Mouse (Mus musculus) G1E (cell line): ENCODE data around the gene En1. TPM values are rescaled to one million over a fixed set of nuclear protein-coding genes. Genes with fewer than 3 reads are reported as not detected.

Experiments
- ATAC-seq: 2 replicates; pipeline ENCODE4 v1.8.0; 2016; ENCODE audit warnings: mild to moderate bottlenecking; ENCODE audit not compliant: insufficient number of reproducible peaks, poor library complexity, low FRiP score, severe bottlenecking; ENCODE audit errors: extremely low read depth
- DNase-seq: peaks from one replicate; pipeline ENCODE4 v3.0.0; 2012; ENCODE audit warnings: low spot score
- H3K27me3 ChIP-seq: 2 replicates; pipeline ENCODE4 v1.6.1; 2012; ENCODE audit warnings: mild to moderate bottlenecking, low read length, inconsistent platforms; ENCODE audit not compliant: insufficient read depth
- H3K36me3 ChIP-seq: replicated peaks from 2 replicates; pipeline ENCODE3; 2012; ENCODE audit warnings: mild to moderate bottlenecking, inconsistent platforms
- H3K4me1 ChIP-seq: 2 replicates; pipeline ENCODE4 v1.6.1; 2012; ENCODE audit warnings: low read depth, low read length, inconsistent platforms, mixed read lengths; ENCODE audit not compliant: insufficient read depth
- H3K4me3 ChIP-seq: 2 replicates; pipeline ENCODE4 v1.5.1; 2012; ENCODE audit warnings: low read depth, mild to moderate bottlenecking, inconsistent platforms, low read length, moderate library complexity, mixed read lengths
- H3K9me3 ChIP-seq: replicated peaks from 2 replicates; pipeline ENCODE4 v1.6.1; 2012; ENCODE audit warnings: inconsistent platforms
- CTCF ChIP-seq: IDR thresholded peaks from 2 replicates; pipeline ENCODE4 v1.5.1; 2012; ENCODE audit warnings: low read depth, low read length, inconsistent platforms, mixed read lengths
- GATA1 ChIP-seq: IDR thresholded peaks from 2 replicates; pipeline ENCODE4 v1.6.1; 2012; ENCODE audit warnings: borderline replicate concordance, low read length, inconsistent platforms, mixed read lengths
- GATA2 ChIP-seq: IDR thresholded peaks from 2 replicates; pipeline ENCODE4 v1.6.1; 2012; ENCODE audit warnings: low read depth, low read length, inconsistent platforms, borderline replicate concordance
- POLR2AphosphoS5 ChIP-seq: IDR thresholded peaks from 2 replicates; pipeline ENCODE4 v1.6.1; 2012; ENCODE audit warnings: low read depth, low read length, inconsistent platforms; ENCODE audit not compliant: insufficient replicate concordance
- TAL1 ChIP-seq: conservative IDR thresholded peaks from 2 replicates; pipeline ENCODE4 v1.6.1; 2012; ENCODE audit warnings: low read depth, low read length, inconsistent platforms, mixed read lengths
- polyA plus RNA-seq: library from polyadenylated mRNA; stranded (reverse); fragments of >175 nt; gene quantifications from 2 replicates; pipeline ENCODE4 v1.2.3, GENCODE M21; 2012
- total RNA-seq, 2 experiments: library from RNA; stranded (forward) in 1 of 2; stranded (reverse) in 1 of 2; fragments of 200-1000 nt in 1 of 2; fragments of >200 nt in 1 of 2; fragmentation: Nextera tagmentation in 1 of 2; gene quantifications; 2 replicates each; pipeline ENCODE4 v1.2.3; 2014 to 2017

En1 gene
- total and polyA plus RNA-seq, 3 experiments, result 0.11 TPM; not detected in 2

GRCm38 (mm10) chr1:120600149-120600445, 2.1 kb upstream of the En1 start:
- no peaks in the 10 kb centered on the region for H3K4me1 ChIP-seq
- no peak for ATAC-seq
- DNase-seq, result no peak
- no peak for TF ChIP-seq GATA1
- no peak for TF ChIP-seq POLR2AphosphoS5
- TF ChIP-seq GATA2, result no peak
- no peak for TF ChIP-seq CTCF
- no peak for TF ChIP-seq TAL1
- no peak overlapping the region for H3K4me3 ChIP-seq
- peaks cover 3% of the 10 kb centered on the region; the same call in 1 of the 2 replicates for H3K27me3 ChIP-seq
- H3K36me3 ChIP-seq, result no peaks in the 10 kb centered on the region
- peaks cover 94% of the 10 kb centered on the region for H3K9me3 ChIP-seq

GRCm38 (mm10) chr1:120600516-120601252, 1.5 kb upstream of the En1 start:
- peaks cover 94% of the 10 kb centered on the region for H3K9me3 ChIP-seq
- no peak overlapping the region for H3K4me3 ChIP-seq
- DNase-seq, result no peak
- ATAC-seq, result no peak
- H3K27me3 ChIP-seq, result peaks cover 3% of the 10 kb centered on the region; the same call in 1 of the 2 replicates
- no peaks in the 10 kb centered on the region for H3K36me3 ChIP-seq
- H3K4me1 ChIP-seq, result no peaks in the 10 kb centered on the region
- no peak for TF ChIP-seq TAL1
- TF ChIP-seq GATA1, result no peak
- no peak for TF ChIP-seq POLR2AphosphoS5
- TF ChIP-seq CTCF, result no peak
- no peak for TF ChIP-seq GATA2

GRCm38 (mm10) chr1:120601253-120601836, 873 bp upstream of the En1 start:
- Histone ChIP-seq H3K4me1 (no peaks in the 10 kb centered on the region), H3K9me3 (peaks cover 92% of the 10 kb centered on the region), H3K36me3 (no peaks in the 10 kb centered on the region), H3K4me3 (no peak overlapping the region), H3K27me3 (peaks cover 3% of the 10 kb centered on the region; the same call in 1 of the 2 replicates)
- ATAC-seq (no peak), DNase-seq (no peak)
- TF ChIP-seq POLR2AphosphoS5, result no peak
- TF ChIP-seq GATA2, result no peak
- no peak for TF ChIP-seq TAL1
- TF ChIP-seq GATA1, result no peak
- no peak for TF ChIP-seq CTCF

GRCm38 (mm10) chr1:120602876-120603655, 848 bp downstream of the En1 start:
- no peak for DNase-seq
- Histone ChIP-seq H3K4me3 (peak overlapping the region; percentile 38; the same call in 1 of the 2 replicates), H3K9me3 (peaks cover 90% of the 10 kb centered on the region), H3K4me1 (no peaks in the 10 kb centered on the region), H3K36me3 (no peaks in the 10 kb centered on the region), H3K27me3 (peaks cover 3% of the 10 kb centered on the region; the same call in 1 of the 2 replicates)
- TF ChIP-seq TAL1, result no peak
- TF ChIP-seq CTCF, result no peak
- TF ChIP-seq GATA1, result no peak
- TF ChIP-seq GATA2, result no peak
- TF ChIP-seq POLR2AphosphoS5, result no peak
- ATAC-seq, result no peak

GRCm38 (mm10) chr1:120603656-120604051, 1.4 kb downstream of the En1 start:
- no peak for TF ChIP-seq GATA1
- no peak for TF ChIP-seq POLR2AphosphoS5
- TF ChIP-seq TAL1, result no peak
- TF ChIP-seq CTCF, result no peak
- no peak for TF ChIP-seq GATA2
- Histone ChIP-seq H3K36me3 (no peaks in the 10 kb centered on the region), H3K4me3 (peak overlapping the region; percentile 42; the same call in 1 of the 2 replicates), H3K4me1 (no peaks in the 10 kb centered on the region), H3K9me3 (peaks cover 89% of the 10 kb centered on the region), H3K27me3 (peaks cover 3% of the 10 kb centered on the region; the same call in 1 of the 2 replicates)
- ATAC-seq (no peak), DNase-seq (no peak)

GRCm38 (mm10) chr1:120604431-120605142, 2.4 kb downstream of the En1 start:
- peaks cover 89% of the 10 kb centered on the region for H3K9me3 ChIP-seq
- no peaks in the 10 kb centered on the region for H3K4me1 ChIP-seq
- no peak for ATAC-seq
- H3K4me3 ChIP-seq, result no peak overlapping the region; the same call in 1 of the 2 replicates
- no peak for DNase-seq
- peaks cover 3% of the 10 kb centered on the region; the same call in 1 of the 2 replicates for H3K27me3 ChIP-seq
- H3K36me3 ChIP-seq, result no peaks in the 10 kb centered on the region
- TF ChIP-seq POLR2AphosphoS5 (no peak), TAL1 (no peak), GATA1 (no peak), CTCF (no peak), GATA2 (no peak)
